Mouse (Mus musculus): ENCODE data around the gene Eif3m. TPM values are rescaled to one million over a fixed set of nuclear protein-coding genes. Genes with fewer than 3 reads are reported as not detected.

Gene Eif3m
- polyA plus RNA-seq, 1 experiment: 133 TPM

DNA sequence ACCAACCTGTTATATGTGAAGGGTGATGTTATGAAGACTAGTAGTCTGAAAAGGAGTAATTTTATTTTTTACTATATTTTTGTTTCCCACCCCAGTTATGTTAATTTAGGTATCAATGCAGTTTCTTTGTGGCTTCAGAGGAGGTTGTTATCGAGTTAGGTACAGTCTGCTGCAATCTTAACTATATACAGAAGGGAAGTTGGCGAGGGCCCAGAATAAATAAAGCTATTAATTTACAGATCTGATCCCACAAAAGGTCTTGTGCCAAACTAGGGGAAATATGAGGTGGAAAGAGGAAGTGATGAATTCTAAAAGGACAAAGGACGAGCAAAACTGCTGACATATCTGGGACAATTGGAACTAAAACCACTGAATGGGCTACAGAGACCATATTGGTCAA, 20.7 kb downstream of the Eif3m start:
- TF ChIP-seq CTCF (IDR thresholded peaks at IDR 0.05; ENCODE audit: control insufficient read depth, insufficient read depth, low read length) (no peak), POLR2A (IDR thresholded peaks at IDR 0.05; ENCODE audit: borderline replicate concordance, control insufficient read depth, low read depth, low read length) (no peak)
- Histone ChIP-seq H3K27ac (ENCODE audit: control insufficient read depth, insufficient read depth, low read depth, low read length, poor library complexity) (no peak overlapping the region), H3K4me3 (replicated peaks; ENCODE audit: control insufficient read depth, low read depth, low read length) (no peak overlapping the region), H3K4me1 (ENCODE audit: control insufficient read depth, insufficient read depth, low read length) (no peaks in the 10 kb centered on the region)
- 52% methylated on average over 3 of the region's 3 CpGs for WGBS

DNA sequence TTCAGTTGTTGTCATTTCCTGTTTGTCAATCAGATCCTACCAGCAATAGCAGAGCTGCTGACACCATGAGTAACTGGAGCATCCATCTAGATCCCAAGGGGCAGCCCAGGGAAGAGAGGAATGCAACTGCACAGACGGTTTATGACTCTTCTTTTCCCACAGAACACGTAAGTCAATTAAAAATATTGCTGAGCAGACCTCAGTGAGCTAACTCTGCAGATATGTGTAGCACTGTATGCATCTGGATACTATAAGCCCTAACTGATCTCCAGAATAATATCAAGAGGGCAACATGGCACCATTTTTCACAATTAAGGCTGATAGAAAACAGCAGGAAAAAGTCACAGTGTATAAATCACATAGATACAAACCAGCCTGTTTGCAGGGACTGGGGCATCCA, 22.4 kb downstream of the Eif3m start:
- H3K4me3 ChIP-seq (replicated peaks; ENCODE audit: control insufficient read depth, low read depth, low read length): no peak overlapping the region
- 84% methylated on average over 2 of the region's 2 CpGs for WGBS
- TF ChIP-seq POLR2A (IDR thresholded peaks at IDR 0.05; ENCODE audit: borderline replicate concordance, control insufficient read depth, low read depth, low read length) (no peak), CTCF (IDR thresholded peaks at IDR 0.05; ENCODE audit: control insufficient read depth, insufficient read depth, low read length) (no peak)
- H3K4me1 ChIP-seq (ENCODE audit: control insufficient read depth, insufficient read depth, low read length): no peaks in the 10 kb centered on the region
- no peak overlapping the region for H3K27ac ChIP-seq (ENCODE audit: control insufficient read depth, insufficient read depth, low read depth, low read length, poor library complexity)

DNA sequence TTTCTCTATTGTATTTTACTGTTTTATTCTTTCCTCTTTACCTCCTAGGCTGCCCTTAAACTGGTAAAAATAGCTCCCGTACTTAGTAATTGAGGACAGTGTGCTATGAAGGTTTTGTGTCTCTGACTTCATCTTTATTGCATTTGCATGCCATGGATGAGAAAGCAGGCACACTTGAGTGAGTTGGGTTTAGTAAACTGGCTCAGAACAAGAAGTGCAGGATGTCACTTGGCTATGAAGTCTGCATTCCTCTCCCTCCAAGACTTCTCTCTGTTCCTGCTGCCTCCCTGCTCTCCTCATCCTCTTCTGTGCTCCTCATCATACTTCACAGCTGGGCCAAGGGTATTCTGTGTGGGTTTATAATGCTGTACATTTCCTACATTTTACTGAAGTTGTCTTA, 27.9 kb downstream of the Eif3m start:
- no peak overlapping the region for H3K27ac ChIP-seq (ENCODE audit: control insufficient read depth, insufficient read depth, low read depth, low read length, poor library complexity)
- TF ChIP-seq POLR2A (IDR thresholded peaks at IDR 0.05; ENCODE audit: borderline replicate concordance, control insufficient read depth, low read depth, low read length) (no peak), CTCF (IDR thresholded peaks at IDR 0.05; ENCODE audit: control insufficient read depth, insufficient read depth, low read length) (no peak)
- 78% methylated on average over 1 of the region's 1 CpGs for WGBS
- no peaks in the 10 kb centered on the region for H3K4me1 ChIP-seq (ENCODE audit: control insufficient read depth, insufficient read depth, low read length)
- no peak overlapping the region for H3K4me3 ChIP-seq (replicated peaks; ENCODE audit: control insufficient read depth, low read depth, low read length)

DNA sequence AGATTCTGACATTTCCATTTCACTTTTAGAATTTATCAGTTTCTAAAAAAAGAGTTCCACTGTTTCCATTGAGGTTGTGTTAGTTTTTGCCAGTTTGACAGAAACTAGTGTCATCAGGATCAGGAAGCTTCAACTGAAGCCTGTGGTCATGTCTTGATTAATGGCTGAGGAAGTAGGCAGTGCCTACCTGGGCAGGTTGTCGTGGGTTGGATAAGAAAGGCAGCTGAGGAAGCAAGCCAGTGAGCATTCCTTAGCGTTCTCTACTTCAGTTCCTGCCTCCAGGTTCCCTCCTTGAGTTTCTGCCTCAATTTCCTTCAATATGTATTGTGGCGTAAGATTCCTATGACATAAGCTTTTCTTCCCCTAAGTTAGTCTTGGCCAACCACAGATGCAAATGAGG, 31.1 kb downstream of the Eif3m start:
- no peaks in the 10 kb centered on the region for H3K4me1 ChIP-seq (ENCODE audit: control insufficient read depth, insufficient read depth, low read length)
- 10% methylated on average over 3 of the region's 3 CpGs for WGBS

DNA sequence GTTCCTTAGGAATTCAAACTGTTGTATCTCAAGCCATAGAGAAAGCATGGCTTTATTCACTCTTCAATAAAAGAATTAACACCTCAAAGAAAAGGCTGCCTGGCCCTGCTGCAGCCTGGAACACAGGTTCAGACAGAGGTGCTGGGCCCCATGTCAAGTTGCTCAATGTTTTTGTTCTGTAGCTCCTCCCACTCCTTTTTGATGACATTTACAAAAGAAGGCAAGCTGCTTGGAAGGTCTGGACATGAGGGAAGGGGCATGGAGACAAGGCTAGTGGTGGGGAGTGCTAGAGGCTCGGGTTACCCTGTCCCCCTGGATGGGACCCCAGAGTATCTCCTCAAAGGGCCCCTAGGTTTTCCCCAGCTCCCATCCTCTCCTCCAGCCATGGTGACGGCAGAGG, 35.2 kb downstream of the Eif3m start:
- H3K4me1 ChIP-seq (ENCODE audit: control insufficient read depth, insufficient read depth, low read length): no peaks in the 10 kb centered on the region
- TF ChIP-seq POLR2A (IDR thresholded peaks at IDR 0.05; ENCODE audit: borderline replicate concordance, control insufficient read depth, low read depth, low read length) (no peak), CTCF (IDR thresholded peaks at IDR 0.05; ENCODE audit: control insufficient read depth, insufficient read depth, low read length) (no peak)
- H3K27ac ChIP-seq (ENCODE audit: control insufficient read depth, insufficient read depth, low read depth, low read length, poor library complexity): no peak overlapping the region
- no peak overlapping the region for H3K4me3 ChIP-seq (replicated peaks; ENCODE audit: control insufficient read depth, low read depth, low read length)
- WGBS: 65% methylated on average over 2 of the region's 2 CpGs

More for the DNA sequence above, 31.1 kb downstream of the Eif3m start:
- TF ChIP-seq CTCF (IDR thresholded peaks at IDR 0.05; ENCODE audit: control insufficient read depth, insufficient read depth, low read length) (no peak), POLR2A (IDR thresholded peaks at IDR 0.05; ENCODE audit: borderline replicate concordance, control insufficient read depth, low read depth, low read length) (no peak)
- no peak overlapping the region for H3K27ac ChIP-seq (ENCODE audit: control insufficient read depth, insufficient read depth, low read depth, low read length, poor library complexity)
- no peak overlapping the region for H3K4me3 ChIP-seq (replicated peaks; ENCODE audit: control insufficient read depth, low read depth, low read length)

DNA sequence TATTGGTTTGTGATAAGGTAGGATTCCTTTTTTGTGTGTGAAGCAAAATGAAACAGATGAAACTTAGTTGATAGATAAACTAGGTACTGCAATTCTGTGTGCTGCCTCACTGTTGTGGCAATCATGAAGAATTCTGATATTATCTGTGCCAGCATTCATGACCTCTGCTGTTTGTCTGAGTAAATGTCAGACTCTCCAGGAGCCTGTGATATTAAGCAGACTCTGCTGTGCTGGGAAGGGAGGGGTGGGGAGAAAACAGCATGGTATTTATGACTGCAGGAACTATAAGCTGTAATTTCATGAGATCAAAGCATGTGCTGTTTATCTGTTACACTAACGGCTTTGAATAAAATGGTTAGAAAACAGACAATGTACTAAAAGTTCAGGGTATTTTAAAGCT, 52.4 kb downstream of the Eif3m start:
- H3K4me3 ChIP-seq (replicated peaks; ENCODE audit: control insufficient read depth, low read depth, low read length): no peak overlapping the region
- WGBS: 40% methylated on average over 1 of the region's 1 CpGs
- H3K4me1 ChIP-seq (ENCODE audit: control insufficient read depth, insufficient read depth, low read length): no peaks in the 10 kb centered on the region
- no peak for TF ChIP-seq POLR2A (IDR thresholded peaks at IDR 0.05; ENCODE audit: borderline replicate concordance, control insufficient read depth, low read depth, low read length)
- no peak for TF ChIP-seq CTCF (IDR thresholded peaks at IDR 0.05; ENCODE audit: control insufficient read depth, insufficient read depth, low read length)
- no peak overlapping the region for H3K27ac ChIP-seq (ENCODE audit: control insufficient read depth, insufficient read depth, low read depth, low read length, poor library complexity)

Other genes starting within 250 kb of the Eif3m start
- gene Qser1, start 200.3 kb downstream of the Eif3m start, polyA plus RNA-seq (2011; ENCODE audit: insufficient read depth, insufficient read length, low replicate concordance, missing spikeins): 1.2 and 2.8 TPM in 2 replicates
- not detected in 2 replicates for gene Prrg4, start 167.2 kb downstream of the Eif3m start, polyA plus RNA-seq (2011; ENCODE audit: insufficient read depth, insufficient read length, low replicate concordance, missing spikeins)
- 8.8 TPM in 1 of 2 replicates, not detected in the other for gene Ccdc73, start 149.3 kb downstream of the Eif3m start, polyA plus RNA-seq (2011; ENCODE audit: insufficient read depth, insufficient read length, low replicate concordance, missing spikeins)
- gene Gm11060, start 74.9 kb upstream of the Eif3m start, polyA plus RNA-seq (2011; ENCODE audit: insufficient read depth, insufficient read length, low replicate concordance, missing spikeins): not detected in 2 replicates
- 1.4 TPM in 1 of 2 replicates, not detected in the other for gene Wt1, start 109.4 kb upstream of the Eif3m start, polyA plus RNA-seq (2011; ENCODE audit: insufficient read depth, insufficient read length, low replicate concordance, missing spikeins)
- gene Them7, start 207.2 kb upstream of the Eif3m start, polyA plus RNA-seq (2011; ENCODE audit: insufficient read depth, insufficient read length, low replicate concordance, missing spikeins): not detected in 2 replicates